Mouse (Mus musculus) macrophage (primary cell): ENCODE data around the gene Tbce. TPM values are rescaled to one million over a fixed set of nuclear protein-coding genes. Genes with fewer than 3 reads are reported as not detected.

Experiments
- H3K27ac ChIP-seq: fragments of 350-480 bp; formaldehyde crosslinking; 2 replicates; pipeline ENCODE4 v1.9.0; 2021
- H3K36me3 ChIP-seq: fragments of 350-480 bp; formaldehyde crosslinking; 2 replicates; pipeline ENCODE4 v1.9.0; 2021; ENCODE audit errors: inconsistent target
- H3K4me3 ChIP-seq: fragments of 350-480 bp; formaldehyde crosslinking; 2 replicates; pipeline ENCODE4 v1.9.0; 2021; ENCODE audit errors: inconsistent target
- H3K79me2 ChIP-seq: fragments of 350-480 bp; formaldehyde crosslinking; 2 replicates; pipeline ENCODE4 v1.9.0; 2021; ENCODE audit errors: inconsistent target
- WGBS: methylation state at CpG from one replicate; pipeline ENCODE4 v1.1.7; 2026; ENCODE audit warnings: inconsistent platforms; ENCODE audit not compliant: missing documents; 5-methylcytosine and 5-hydroxymethylcytosine counted together
- polyA plus RNA-seq: library from polyadenylated mRNA; stranded (reverse); fragments of 250-400 nt; gene quantifications from 3 replicates; pipeline ENCODE4 v1.2.4, GENCODE M21; 2018; ENCODE audit warnings: inconsistent platforms

The Tbce gene
- polyA plus RNA-seq, 1 experiment from 2014 or later = 29.9 TPM

- no peaks in the 10 kb centered on the region for H3K36me3 ChIP-seq
- peaks cover 2% of the 10 kb centered on the region; the same call in 1 of the 2 replicates for H3K79me2 ChIP-seq
- H3K27ac ChIP-seq = no peak overlapping the region
- H3K4me3 ChIP-seq = no peak overlapping the region
- 80% methylated on average over 1 of the region's 1 CpGs for WGBS
Measured at GRCm38 (mm10) chr13:13969796-13970195, 69.6 kb downstream of the Tbce start.

GRCm38 (mm10) chr13:13968629-13969111 lies 70.8 kb downstream of the Tbce start:
- Histone ChIP-seq H3K4me3 (no peak overlapping the region), H3K79me2 (peaks cover 9% of the 10 kb centered on the region; the same call in 1 of the 2 replicates), H3K36me3 (no peaks in the 10 kb centered on the region), H3K27ac (0 out of 2 replicates have a peak overlapping the region, but pooled peaks have one; percentile 5)
- WGBS = 44% methylated on average over 4 of the region's 4 CpGs

GRCm38 (mm10) chr13:13966172-13966571 lies 73.3 kb downstream of the Tbce start:
- Histone ChIP-seq H3K4me3 (no peak overlapping the region), H3K27ac (no peak overlapping the region), H3K79me2 (peaks cover 18% of the 10 kb centered on the region), H3K36me3 (no peaks in the 10 kb centered on the region)
- 39% methylated on average over 4 of the region's 4 CpGs for WGBS

- H3K4me3 ChIP-seq = no peak overlapping the region
- no peak overlapping the region for H3K27ac ChIP-seq
- peaks cover 18% of the 10 kb centered on the region for H3K79me2 ChIP-seq
- 90% methylated on average over 15 of the region's 19 CpGs for WGBS
- H3K36me3 ChIP-seq = no peaks in the 10 kb centered on the region
Measured at GRCm38 (mm10) chr13:13965388-13965964, 74.0 kb downstream of the Tbce start.

- WGBS = 91% methylated on average over 4 of the region's 4 CpGs
- H3K4me3 ChIP-seq = no peak overlapping the region
- H3K36me3 ChIP-seq = no peaks in the 10 kb centered on the region
- H3K79me2 ChIP-seq = peaks cover 29% of the 10 kb centered on the region
- H3K27ac ChIP-seq = no peak overlapping the region
Measured at GRCm38 (mm10) chr13:13961046-13961445, 78.4 kb downstream of the Tbce start.

GRCm38 (mm10) chr13:13960211-13960610 lies 79.2 kb downstream of the Tbce start:
- H3K27ac ChIP-seq = no peak overlapping the region
- peaks cover 31% of the 10 kb centered on the region for H3K79me2 ChIP-seq
- H3K4me3 ChIP-seq = no peak overlapping the region
- H3K36me3 ChIP-seq = no peaks in the 10 kb centered on the region
- 96% methylated on average over 4 of the region's 4 CpGs for WGBS

GRCm38 (mm10) chr13:13956686-13957085 lies 82.8 kb downstream of the Tbce start:
- 96% methylated on average over 4 of the region's 4 CpGs for WGBS
- no peak overlapping the region for H3K27ac ChIP-seq
- peaks cover 16% of the 10 kb centered on the region; the same call in 1 of the 2 replicates for H3K79me2 ChIP-seq
- H3K4me3 ChIP-seq = no peak overlapping the region
- H3K36me3 ChIP-seq = no peaks in the 10 kb centered on the region

GRCm38 (mm10) chr13:13954931-13955330 lies 84.5 kb downstream of the Tbce start:
- WGBS = under 1% methylated on average over 29 of the region's 29 CpGs

GRCm38 (mm10) chr13:13953874-13954832 lies 85.3 kb downstream of the Tbce start, which contains the start of gene B3galnt2:
Gene B3galnt2, plus strand, starts transcription at chr13:13954469.
- Histone ChIP-seq H3K36me3 (no peaks in the 10 kb centered on the region), H3K79me2 (peaks cover 16% of the 10 kb centered on the region; the same call in 1 of the 2 replicates), H3K4me3 (peak within 1 kb of the TSS; percentile 91), H3K27ac (peak within 1 kb of the TSS; percentile 58)
- under 1% methylated on average over 78 of the region's 78 CpGs for WGBS

More at GRCm38 (mm10) chr13:13954931-13955330, 84.5 kb downstream of the Tbce start:
- no peak overlapping the region for H3K27ac ChIP-seq
- H3K36me3 ChIP-seq = no peaks in the 10 kb centered on the region
- H3K4me3 ChIP-seq = peak overlapping the region; percentile 51
- peaks cover 16% of the 10 kb centered on the region; the same call in 1 of the 2 replicates for H3K79me2 ChIP-seq

Other genes starting within 250 kb of the Tbce start
- 3.9 to 8.0 TPM (median 6.2 TPM) in 3 replicates for gene B3galnt2, start 85.2 kb downstream of the Tbce start, polyA plus RNA-seq
- 10.8 to 17.8 TPM (median 15.1 TPM) in 3 replicates for gene Arid4b, start 23.6 kb upstream of the Tbce start, polyA plus RNA-seq
- 14.6 to 19.9 TPM (median 19.6 TPM) in 3 replicates for gene Ggps1, start 23.9 kb upstream of the Tbce start, polyA plus RNA-seq